Comparison of ENCODE assay signal across 22 mouse cellular contexts in the genomic region with DNA sequence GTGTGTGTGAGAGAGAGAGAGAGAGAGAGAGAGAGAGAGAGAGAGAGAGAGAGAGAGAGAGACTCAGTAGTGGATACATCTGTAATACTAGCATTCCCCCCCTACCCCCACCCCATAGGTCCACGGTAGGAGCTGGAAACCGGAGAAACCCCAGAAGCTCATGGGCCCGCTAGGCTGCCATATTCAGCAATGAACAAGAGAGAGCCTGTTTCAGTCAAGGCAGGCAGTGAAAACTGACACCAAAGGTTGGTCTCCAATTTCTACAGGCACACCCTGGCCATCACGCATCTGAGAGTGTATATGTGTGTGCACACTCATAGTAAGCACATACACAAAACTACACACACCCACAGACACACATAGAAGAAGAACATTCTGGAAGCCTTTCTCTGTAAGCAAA.
A peak's percentile ranks its signal among the peaks of the same experiment; 100 is the strongest.
DNase-seq lines count a peak whose midpoint lies in the region; ATAC-seq lines count a peak whose summit lies in the region.
"Had no signal": no experiment of that assay in that cellular context is flagged by ENCODE, and none has a peak within 500 bp of the region (broad histone marks: within the 10 kb centered on the region; RNA-seq: fewer than 3 reads in every experiment).

No protein-coding gene starts in this region.

- peak; percentile 67; the same call in 1 of the 2 replicates for ATAC-seq in embryonic facial prominence, embryonic 11.5 days (replicated peaks; ENCODE audit: insufficient number of reproducible peaks, low FRiP score, low TSS enrichment, low read depth)
- ATAC-seq: CD4-positive, CD25-positive, alpha-beta regulatory T cell, adult 4 months; forebrain, embryonic 15.5 days; intestine, embryonic 16.5 days had no signal

- H3K4me3 ChIP-seq in embryonic facial prominence, embryonic 11.5 days (ENCODE audit: low read depth, low read length), result no peak overlapping the region
- H3K4me3 ChIP-seq: forebrain, embryonic 15.5 days; gastrocnemius, adult 2 months had no signal

- H3K4me1 ChIP-seq in embryonic facial prominence, embryonic 11.5 days (ENCODE audit: control insufficient read depth, insufficient read depth, low read length), result no peaks in the 10 kb centered on the region

- no peaks in the 10 kb centered on the region for H3K36me3 ChIP-seq in embryonic facial prominence, embryonic 11.5 days (replicated peaks; ENCODE audit: control insufficient read depth, insufficient read depth, low read depth, low read length)
- H3K36me3 ChIP-seq: forebrain, embryonic 15.5 days; G1E had no signal

- H3K27ac ChIP-seq in embryonic facial prominence, embryonic 11.5 days (replicated peaks; ENCODE audit: low read depth, low read length), result no peak overlapping the region
- H3K27ac ChIP-seq: forebrain, embryonic 15.5 days; gastrocnemius, adult 2 months; hindbrain, embryonic 14.5 days had no signal

- DNase-seq in embryo, embryonic 10 days (ENCODE audit: low spot score), result peak; percentile 24
- no peak for DNase-seq in embryo, embryonic 9.5 days (ENCODE audit: extremely low spot score)
- DNase-seq in embryo, embryonic 10.5 days (ENCODE audit: low spot score), result peak; percentile 31
- peak; percentile 55 for DNase-seq in embryonic facial prominence, embryonic 11.5 days (ENCODE audit: low spot score)
- DNase-seq in hindlimb bud, embryonic 11.5 days (ENCODE audit: extremely low spot score, low read depth, low spot score), result peak; percentile 42
- DNase-seq in spleen, adult 18-20 months, result no peak
- no peak for DNase-seq in lung, postnatal 4 days
- no peak for DNase-seq in frontal cortex, postnatal 25 days (ENCODE audit: low spot score in 2 of 2)
- DNase-seq: adrenal gland, adult 8-10 months; adrenal gland, postnatal 36 days; B cell, adult 2 months; cerebellum, adult 8-10 months; cerebellum, postnatal 14 days; gastrocnemius, adult 2 months; gastrocnemius, postnatal 25 days; heart, postnatal 10 days; heart, postnatal 4 days had no signal

- WGBS in embryonic facial prominence, embryonic 11.5 days, result 21% methylated on average over 4 of the region's 4 CpGs

- no peak overlapping the region for H3K4me2 ChIP-seq in embryonic facial prominence, embryonic 11.5 days (ENCODE audit: low read depth, low read length)
- H3K4me2 ChIP-seq: forebrain, embryonic 15.5 days; hindbrain, embryonic 14.5 days had no signal

- no peaks in the 10 kb centered on the region for H3K27me3 ChIP-seq in embryonic facial prominence, embryonic 11.5 days (ENCODE audit: control insufficient read depth, insufficient read depth, low read length)
- H3K27me3 ChIP-seq: forebrain, embryonic 15.5 days had no signal

- no peak overlapping the region for H3K9ac ChIP-seq in embryonic facial prominence, embryonic 11.5 days (replicated peaks; ENCODE audit: low read length)
- H3K9ac ChIP-seq: forebrain, embryonic 15.5 days; hindbrain, embryonic 14.5 days had no signal

- H3K9me3 ChIP-seq in embryonic facial prominence, embryonic 11.5 days (replicated peaks; ENCODE audit: control insufficient read depth, low read length), result no peaks in the 10 kb centered on the region
- H3K9me3 ChIP-seq: forebrain, embryonic 15.5 days had no signal

Comparison
In these comparisons a context has a peak if more than half of its experiments do, and no peak if none do; other contexts are left out.
1. DNase-seq: peak in embryo, embryonic 10 days (single experiment), embryo, embryonic 10.5 days (single experiment), embryonic facial prominence, embryonic 11.5 days (single experiment) and hindlimb bud, embryonic 11.5 days (single experiment); none in embryo, embryonic 9.5 days (single experiment), spleen, adult 18-20 months (0 of 2), lung, postnatal 4 days (0 of 2) and frontal cortex, postnatal 25 days (0 of 2).